In the genomic region with DNA sequence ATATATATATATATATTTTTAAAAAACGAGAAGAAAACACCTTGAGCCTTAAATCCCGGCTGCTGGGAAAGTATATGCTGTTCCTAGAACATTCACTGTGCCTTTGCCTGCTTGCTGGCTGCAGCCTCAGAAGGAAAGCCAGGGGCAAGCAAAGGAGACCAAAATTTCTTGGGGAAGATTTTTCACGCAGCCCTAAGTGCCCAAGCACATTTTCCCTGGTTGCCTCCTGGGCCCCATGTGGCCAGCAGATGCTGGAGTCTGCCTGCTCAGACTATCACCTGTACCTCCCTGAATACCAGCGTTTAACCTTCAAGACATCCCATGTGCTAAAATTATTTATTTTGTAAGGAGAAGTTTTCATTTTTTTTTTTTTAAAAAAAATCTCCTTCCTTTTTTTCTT, we compare ENCODE assay signal across 12 mouse cellular contexts. TPM values are rescaled to one million over a fixed set of nuclear protein-coding genes. Genes with fewer than 3 reads are reported as not detected.
DNase-seq lines count a peak whose midpoint lies in the region; ATAC-seq and TF ChIP-seq lines count a peak whose summit lies in the region.
"Had no signal": no experiment of that assay in that cellular context is flagged by ENCODE, and none has a peak within 500 bp of the region (broad histone marks: within the 10 kb centered on the region; RNA-seq: fewer than 3 reads in every experiment).

No protein-coding gene starts in this region.

- peak overlapping the region; percentile 41; the same call in 1 of the 2 replicates for H3K4me2 ChIP-seq in heart, embryonic 16.5 days (ENCODE audit: low read depth, low read length)
- peak overlapping the region; percentile 49 for H3K4me2 ChIP-seq in embryonic facial prominence, embryonic 14.5 days (ENCODE audit: low read depth, low read length)
- peak overlapping the region; percentile 37 for H3K4me2 ChIP-seq in intestine, embryonic 14.5 days (ENCODE audit: low read length)
- peak overlapping the region; percentile 37 for H3K4me2 ChIP-seq in midbrain, postnatal 0 days (ENCODE audit: low read depth, low read length, poor library complexity, severe bottlenecking)
- H3K4me2 ChIP-seq: liver, embryonic 12.5 days had no signal

- DNase-seq in heart, adult 8-10 months (ENCODE audit: low spot score) = no peak
- DNase-seq in embryonic facial prominence, embryonic 14.5 days (ENCODE audit: low spot score) = no peak
- DNase-seq in intestine, embryonic 14.5 days (ENCODE audit: low spot score) = no peak
- DNase-seq in midbrain, postnatal 0 days (ENCODE audit: low spot score) = peak; percentile 11
- no peak for DNase-seq in frontal cortex, postnatal 10 days (ENCODE audit: low spot score in 2 of 2)
- no peak for DNase-seq in layer of hippocampus, postnatal 36 days
- no peak for DNase-seq in adrenal gland, postnatal 4 days (ENCODE audit: low spot score in 2 of 2)
- DNase-seq: cerebellum, adult 18-20 months; kidney, adult 9 months had no signal

- H3K27ac ChIP-seq in heart, embryonic 16.5 days (ENCODE audit: low read length) = no peak overlapping the region
- no peak overlapping the region for H3K27ac ChIP-seq in embryonic facial prominence, embryonic 14.5 days (replicated peaks; ENCODE audit: low read depth, low read length)
- no peak overlapping the region for H3K27ac ChIP-seq in intestine, embryonic 14.5 days (ENCODE audit: low read depth)
- no peak overlapping the region for H3K27ac ChIP-seq in midbrain, postnatal 0 days (ENCODE audit: low read depth, low read length)
- H3K27ac ChIP-seq: liver, embryonic 12.5 days had no signal

- 50% methylated on average over 4 of the region's 4 CpGs for WGBS in heart, embryonic 16.5 days
- 28% methylated on average over 4 of the region's 4 CpGs for WGBS in embryonic facial prominence, embryonic 14.5 days
- WGBS in intestine, embryonic 14.5 days = 58% methylated on average over 4 of the region's 4 CpGs
- WGBS in midbrain, postnatal 0 days = 56% methylated on average over 4 of the region's 4 CpGs

- no peak overlapping the region for H3K4me3 ChIP-seq in heart, embryonic 16.5 days (ENCODE audit: low read length)
- H3K4me3 ChIP-seq in embryonic facial prominence, embryonic 14.5 days (ENCODE audit: low read depth, low read length) = peak overlapping the region; percentile 24
- H3K4me3 ChIP-seq in intestine, embryonic 14.5 days (ENCODE audit: low read depth, low read length) = no peak overlapping the region
- H3K4me3 ChIP-seq in midbrain, postnatal 0 days (ENCODE audit: low read depth, low read length) = peak overlapping the region; percentile 13; the same call in 1 of the 2 replicates
- H3K4me3 ChIP-seq: liver, embryonic 12.5 days had no signal

- no peak overlapping the region for H3K9ac ChIP-seq in heart, embryonic 16.5 days (ENCODE audit: low read length)
- peak overlapping the region; percentile 42 for H3K9ac ChIP-seq in embryonic facial prominence, embryonic 14.5 days (ENCODE audit: low read depth, low read length)
- no peak overlapping the region for H3K9ac ChIP-seq in intestine, embryonic 14.5 days (ENCODE audit: low read length)
- H3K9ac ChIP-seq in midbrain, postnatal 0 days (replicated peaks; ENCODE audit: low read length, poor library complexity, severe bottlenecking) = no peak overlapping the region
- H3K9ac ChIP-seq: liver, embryonic 12.5 days had no signal

- H3K27me3 ChIP-seq in heart, embryonic 16.5 days (ENCODE audit: control insufficient read depth, insufficient read depth, low read length) = peaks cover 49% of the 10 kb centered on the region
- peaks cover 10% of the 10 kb centered on the region for H3K27me3 ChIP-seq in embryonic facial prominence, embryonic 14.5 days (replicated peaks; ENCODE audit: control insufficient read depth, insufficient read depth, low read length)
- H3K27me3 ChIP-seq in intestine, embryonic 14.5 days (replicated peaks; ENCODE audit: control insufficient read depth, insufficient read depth, low read length) = peaks cover 33% of the 10 kb centered on the region; the same call in 1 of the 2 replicates
- 0 out of 2 replicates have a peak, but pooled peaks cover 2% of the 10 kb centered on the region for H3K27me3 ChIP-seq in midbrain, postnatal 0 days (ENCODE audit: insufficient read depth, low read length)

- H3K9me3 ChIP-seq in heart, embryonic 16.5 days (replicated peaks; ENCODE audit: control insufficient read depth, low read length) = no peaks in the 10 kb centered on the region
- no peaks in the 10 kb centered on the region for H3K9me3 ChIP-seq in embryonic facial prominence, embryonic 14.5 days (ENCODE audit: control insufficient read depth, low read length)
- H3K9me3 ChIP-seq in intestine, embryonic 14.5 days (ENCODE audit: control insufficient read depth, low read length) = no peaks in the 10 kb centered on the region
- H3K9me3 ChIP-seq in midbrain, postnatal 0 days (ENCODE audit: low read length) = no peaks in the 10 kb centered on the region
- H3K9me3 ChIP-seq: liver, embryonic 12.5 days had no signal

- H3K4me1 ChIP-seq in heart, embryonic 16.5 days (ENCODE audit: control insufficient read depth, insufficient read depth, low read length) = peaks cover 14% of the 10 kb centered on the region
- H3K4me1 ChIP-seq in embryonic facial prominence, embryonic 14.5 days (ENCODE audit: control insufficient read depth, insufficient read depth, low read length) = peaks cover 6% of the 10 kb centered on the region; the same call in 1 of the 2 replicates
- peaks cover 5% of the 10 kb centered on the region for H3K4me1 ChIP-seq in intestine, embryonic 14.5 days (replicated peaks; ENCODE audit: control insufficient read depth, insufficient read depth, low read length)
- H3K4me1 ChIP-seq in midbrain, postnatal 0 days (ENCODE audit: insufficient read depth, low read length) = no peaks in the 10 kb centered on the region

- no peaks in the 10 kb centered on the region for H3K36me3 ChIP-seq in heart, embryonic 16.5 days (ENCODE audit: control insufficient read depth, insufficient read depth)
- peaks cover 7% of the 10 kb centered on the region; the same call in 1 of the 2 replicates for H3K36me3 ChIP-seq in embryonic facial prominence, embryonic 14.5 days (ENCODE audit: control insufficient read depth, insufficient read depth, low read length)
- no peaks in the 10 kb centered on the region for H3K36me3 ChIP-seq in intestine, embryonic 14.5 days (ENCODE audit: control insufficient read depth, insufficient read depth, low read length)
- H3K36me3 ChIP-seq in midbrain, postnatal 0 days (ENCODE audit: insufficient read depth, low read length) = no peaks in the 10 kb centered on the region
- H3K36me3 ChIP-seq: liver, embryonic 12.5 days had no signal

- ATAC-seq in heart, embryonic 16.5 days (replicated peaks; ENCODE audit: extremely low read depth, insufficient read depth, low FRiP score) = no peak
- ATAC-seq in embryonic facial prominence, embryonic 14.5 days (ENCODE audit: low read depth) = no peak
- ATAC-seq in intestine, embryonic 14.5 days (replicated peaks; ENCODE audit: low FRiP score, low TSS enrichment, low read depth) = no peak
- ATAC-seq in midbrain, postnatal 0 days (ENCODE audit: low FRiP score) = no peak
- ATAC-seq: activated CD4-positive, CD25-positive, alpha-beta regulatory T cell, adult 4 months; liver, embryonic 12.5 days had no signal

- TF ChIP-seq CTCF in midbrain, postnatal 0 days (IDR thresholded peaks at IDR 0.05) = no peak

RNA-seq across cellular contexts. Expression of gene Sox9, which starts 4.4 kb away (rescaled TPM):
- polyA plus RNA-seq in heart, embryonic 16.5 days (2015; fragmentation: Nextera tagmentation; extraction: Ambion mirVana) = 19.9 and 20.0 TPM in 2 replicates
- 1 to 10 TPM; 1.2 to 2.2 (median 1.6) TPM for total RNA-seq in heart, adult 8-10 months (2022)
- 48.0 and 61.8 TPM in 2 replicates for polyA plus RNA-seq in embryonic facial prominence, embryonic 14.5 days (2014; fragmentation: Nextera tagmentation; extraction: Ambion mirVana)
- 38.9 and 44.9 TPM in 2 replicates for polyA plus RNA-seq in intestine, embryonic 14.5 days (2014; fragmentation: Nextera tagmentation; extraction: Ambion mirVana)
- total RNA-seq in midbrain, postnatal 0 days (2014; rRNA removed) = 10.4 TPM in 2 replicates
- 35.4 and 36.5 TPM in 2 replicates for polyA plus RNA-seq in midbrain, postnatal 0 days (2015; fragmentation: Nextera tagmentation; extraction: Ambion mirVana)
- total RNA-seq in layer of hippocampus, postnatal 36 days (2021) = 10 to 100 TPM; 25.8 to 27.2 TPM
- total RNA-seq in adrenal gland, postnatal 4 days (2021) = 1 to 10 TPM; 2.4 to 4.8 TPM
- polyA plus RNA-seq: activated CD4-positive, CD25-positive, alpha-beta regulatory T cell, adult 4 months had no signal

Comparison
In these comparisons a context has a peak if more than half of its experiments do, and no peak if none do; other contexts are left out.
1. H3K4me3 ChIP-seq: peak in embryonic facial prominence, embryonic 14.5 days (single experiment) and midbrain, postnatal 0 days (single experiment); none in heart, embryonic 16.5 days (single experiment) and intestine, embryonic 14.5 days (single experiment).
2. Peak in every context shown above with its lines, with median percentiles within 50 percentile points of each other: H3K4me2 ChIP-seq.